Mouse (Mus musculus): ENCODE measurements around the gene Usp4. TPM values are rescaled to one million over a fixed set of nuclear protein-coding genes. Genes with fewer than 3 reads are reported as not detected.

Gene Usp4
- polyA plus RNA-seq, 1 experiment from 2014 or later, result 126 TPM

- H3K4me2 ChIP-seq (ENCODE audit: low read length), result no peak within 1 kb of the TSS
- H3K9ac ChIP-seq (ENCODE audit: low read depth, low read length), result no peak within 1 kb of the TSS
- no peaks in the 10 kb centered on the region for H3K9me3 ChIP-seq (replicated peaks; ENCODE audit: control insufficient read depth, low read length, poor library complexity, severe bottlenecking)
- no peaks in the 10 kb centered on the region for H3K27me3 ChIP-seq (ENCODE audit: control insufficient read depth, insufficient read depth, low read depth, low read length)
- H3K27ac ChIP-seq (ENCODE audit: low read length), result no peak within 1 kb of the TSS
- no peaks in the 10 kb centered on the region for H3K4me1 ChIP-seq (ENCODE audit: control insufficient read depth, insufficient read depth, low read length)
- ATAC-seq, result no peak
- H3K36me3 ChIP-seq (ENCODE audit: control insufficient read depth, insufficient read depth, low read length), result peaks cover 40% of the 10 kb centered on the region
- H3K4me3 ChIP-seq (ENCODE audit: low read depth, low read length), result no peak within 1 kb of the TSS
- 44% methylated on average over 18 of the region's 18 CpGs for WGBS
These were observed 45.0 kb downstream of the Usp4 start, which contains the start of gene 1700102P08Rik for GRCm38 (mm10) chr9:108392676-108393075. Gene 1700102P08Rik (plus strand): TSS chr9:108392805.

- ATAC-seq, result no peak
- Histone ChIP-seq H3K9ac (ENCODE audit: low read depth, low read length) (no peak overlapping the region), H3K27ac (ENCODE audit: low read length) (no peak overlapping the region), H3K36me3 (ENCODE audit: control insufficient read depth, insufficient read depth, low read length) (peaks cover 28% of the 10 kb centered on the region), H3K4me3 (ENCODE audit: low read depth, low read length) (no peak overlapping the region), H3K4me1 (ENCODE audit: control insufficient read depth, insufficient read depth, low read length) (no peaks in the 10 kb centered on the region), H3K4me2 (ENCODE audit: low read length) (no peak overlapping the region), H3K9me3 (replicated peaks; ENCODE audit: control insufficient read depth, low read length, poor library complexity, severe bottlenecking) (no peaks in the 10 kb centered on the region), H3K27me3 (ENCODE audit: control insufficient read depth, insufficient read depth, low read depth, low read length) (no peaks in the 10 kb centered on the region)
- WGBS, result 94% methylated on average over 6 of the region's 6 CpGs
These were observed 46.5 kb downstream of the Usp4 start for GRCm38 (mm10) chr9:108394191-108394590.

GRCm38 (mm10) chr9:108395427-108395826, 47.8 kb downstream of the Usp4 start:
- Histone ChIP-seq H3K4me1 (ENCODE audit: control insufficient read depth, insufficient read depth, low read length) (no peaks in the 10 kb centered on the region), H3K36me3 (ENCODE audit: control insufficient read depth, insufficient read depth, low read length) (peaks cover 25% of the 10 kb centered on the region), H3K4me2 (ENCODE audit: low read length) (no peak overlapping the region), H3K9ac (ENCODE audit: low read depth, low read length) (no peak overlapping the region), H3K27ac (ENCODE audit: low read length) (no peak overlapping the region), H3K27me3 (ENCODE audit: control insufficient read depth, insufficient read depth, low read depth, low read length) (no peaks in the 10 kb centered on the region), H3K9me3 (replicated peaks; ENCODE audit: control insufficient read depth, low read length, poor library complexity, severe bottlenecking) (no peaks in the 10 kb centered on the region), H3K4me3 (ENCODE audit: low read depth, low read length) (no peak overlapping the region)
- WGBS, result 95% methylated on average over 1 of the region's 1 CpGs
- no peak for ATAC-seq

GRCm38 (mm10) chr9:108398324-108398723, 50.7 kb downstream of the Usp4 start:
- peaks cover 6% of the 10 kb centered on the region; the same call in 1 of the 2 replicates for H3K36me3 ChIP-seq (ENCODE audit: control insufficient read depth, insufficient read depth, low read length)
- peaks cover 9% of the 10 kb centered on the region for H3K4me1 ChIP-seq (ENCODE audit: control insufficient read depth, insufficient read depth, low read length)
- H3K27ac ChIP-seq (ENCODE audit: low read length), result no peak overlapping the region
- 91% methylated on average over 3 of the region's 3 CpGs for WGBS
- no peaks in the 10 kb centered on the region for H3K9me3 ChIP-seq (replicated peaks; ENCODE audit: control insufficient read depth, low read length, poor library complexity, severe bottlenecking)
- no peak overlapping the region for H3K9ac ChIP-seq (ENCODE audit: low read depth, low read length)
- no peak overlapping the region for H3K4me2 ChIP-seq (ENCODE audit: low read length)
- H3K4me3 ChIP-seq (ENCODE audit: low read depth, low read length), result no peak overlapping the region
- no peak for ATAC-seq
- H3K27me3 ChIP-seq (ENCODE audit: control insufficient read depth, insufficient read depth, low read depth, low read length), result no peaks in the 10 kb centered on the region

GRCm38 (mm10) chr9:108401186-108401960, 53.7 kb downstream of the Usp4 start:
- Histone ChIP-seq H3K4me3 (ENCODE audit: low read depth, low read length) (no peak overlapping the region), H3K36me3 (ENCODE audit: control insufficient read depth, insufficient read depth, low read length) (0 out of 2 replicates have a peak, but pooled peaks cover 2% of the 10 kb centered on the region), H3K27ac (ENCODE audit: low read length) (peak overlapping the region; percentile 65), H3K27me3 (ENCODE audit: control insufficient read depth, insufficient read depth, low read depth, low read length) (no peaks in the 10 kb centered on the region), H3K9me3 (replicated peaks; ENCODE audit: control insufficient read depth, low read length, poor library complexity, severe bottlenecking) (no peaks in the 10 kb centered on the region), H3K4me1 (ENCODE audit: control insufficient read depth, insufficient read depth, low read length) (peaks cover 9% of the 10 kb centered on the region), H3K9ac (ENCODE audit: low read depth, low read length) (no peak overlapping the region), H3K4me2 (ENCODE audit: low read length) (no peak overlapping the region)
- no peak for ATAC-seq
- WGBS, result 35% methylated on average over 7 of the region's 7 CpGs

GRCm38 (mm10) chr9:108403081-108403480, 55.4 kb downstream of the Usp4 start:
- Histone ChIP-seq H3K4me1 (ENCODE audit: control insufficient read depth, insufficient read depth, low read length) (peaks cover 9% of the 10 kb centered on the region), H3K4me3 (ENCODE audit: low read depth, low read length) (no peak overlapping the region), H3K27ac (ENCODE audit: low read length) (no peak overlapping the region), H3K36me3 (ENCODE audit: control insufficient read depth, insufficient read depth, low read length) (no peaks in the 10 kb centered on the region), H3K9me3 (replicated peaks; ENCODE audit: control insufficient read depth, low read length, poor library complexity, severe bottlenecking) (no peaks in the 10 kb centered on the region), H3K9ac (ENCODE audit: low read depth, low read length) (no peak overlapping the region), H3K4me2 (ENCODE audit: low read length) (no peak overlapping the region), H3K27me3 (ENCODE audit: control insufficient read depth, insufficient read depth, low read depth, low read length) (no peaks in the 10 kb centered on the region)
- no peak for ATAC-seq
- 87% methylated on average over 4 of the region's 4 CpGs for WGBS

- Histone ChIP-seq H3K4me3 (ENCODE audit: low read depth, low read length) (no peak overlapping the region), H3K4me1 (ENCODE audit: control insufficient read depth, insufficient read depth, low read length) (peaks cover 9% of the 10 kb centered on the region), H3K9me3 (replicated peaks; ENCODE audit: control insufficient read depth, low read length, poor library complexity, severe bottlenecking) (no peaks in the 10 kb centered on the region), H3K4me2 (ENCODE audit: low read length) (no peak overlapping the region), H3K27me3 (ENCODE audit: control insufficient read depth, insufficient read depth, low read depth, low read length) (no peaks in the 10 kb centered on the region), H3K36me3 (ENCODE audit: control insufficient read depth, insufficient read depth, low read length) (no peaks in the 10 kb centered on the region), H3K27ac (ENCODE audit: low read length) (no peak overlapping the region), H3K9ac (ENCODE audit: low read depth, low read length) (no peak overlapping the region)
- no peak for ATAC-seq
- 78% methylated on average over 8 of the region's 8 CpGs for whole genome bisulfite sequencing
These were observed 56.8 kb downstream of the Usp4 start for GRCm38 (mm10) chr9:108404451-108404850.

GRCm38 (mm10) chr9:108409535-108409934, 61.9 kb downstream of the Usp4 start:
- Histone ChIP-seq H3K4me3 (ENCODE audit: low read depth, low read length) (no peak overlapping the region), H3K4me1 (ENCODE audit: control insufficient read depth, insufficient read depth, low read length) (no peaks in the 10 kb centered on the region), H3K9me3 (replicated peaks; ENCODE audit: control insufficient read depth, low read length, poor library complexity, severe bottlenecking) (no peaks in the 10 kb centered on the region), H3K36me3 (ENCODE audit: control insufficient read depth, insufficient read depth, low read length) (no peaks in the 10 kb centered on the region), H3K27ac (ENCODE audit: low read length) (no peak overlapping the region), H3K9ac (ENCODE audit: low read depth, low read length) (no peak overlapping the region), H3K27me3 (ENCODE audit: control insufficient read depth, insufficient read depth, low read depth, low read length) (no peaks in the 10 kb centered on the region), H3K4me2 (ENCODE audit: low read length) (no peak overlapping the region)
- no peak for ATAC-seq
- whole genome bisulfite sequencing, result 92% methylated on average over 4 of the region's 4 CpGs

- no peaks in the 10 kb centered on the region for H3K36me3 ChIP-seq (ENCODE audit: control insufficient read depth, insufficient read depth, low read length)
- H3K4me2 ChIP-seq (ENCODE audit: low read length), result no peak overlapping the region
- WGBS, result 76% methylated on average over 9 of the region's 9 CpGs
- H3K27me3 ChIP-seq (ENCODE audit: control insufficient read depth, insufficient read depth, low read depth, low read length), result no peaks in the 10 kb centered on the region
- no peak for ATAC-seq
- no peak overlapping the region for H3K27ac ChIP-seq (ENCODE audit: low read length)
- no peaks in the 10 kb centered on the region for H3K9me3 ChIP-seq (replicated peaks; ENCODE audit: control insufficient read depth, low read length, poor library complexity, severe bottlenecking)
- H3K9ac ChIP-seq (ENCODE audit: low read depth, low read length), result no peak overlapping the region
- no peak overlapping the region for H3K4me3 ChIP-seq (ENCODE audit: low read depth, low read length)
- H3K4me1 ChIP-seq (ENCODE audit: control insufficient read depth, insufficient read depth, low read length), result no peaks in the 10 kb centered on the region
These were observed 63.8 kb downstream of the Usp4 start for GRCm38 (mm10) chr9:108411381-108411942.
